Mouse (Mus musculus) testis, postnatal 14 days (tissue): ENCODE measurements around the gene Msl2.

Source experiments
- DNase-seq: peaks from one replicate; pipeline ENCODE4 v3.0.0; 2021; ENCODE audit warnings: low spot score

The Msl2 gene

DNA sequence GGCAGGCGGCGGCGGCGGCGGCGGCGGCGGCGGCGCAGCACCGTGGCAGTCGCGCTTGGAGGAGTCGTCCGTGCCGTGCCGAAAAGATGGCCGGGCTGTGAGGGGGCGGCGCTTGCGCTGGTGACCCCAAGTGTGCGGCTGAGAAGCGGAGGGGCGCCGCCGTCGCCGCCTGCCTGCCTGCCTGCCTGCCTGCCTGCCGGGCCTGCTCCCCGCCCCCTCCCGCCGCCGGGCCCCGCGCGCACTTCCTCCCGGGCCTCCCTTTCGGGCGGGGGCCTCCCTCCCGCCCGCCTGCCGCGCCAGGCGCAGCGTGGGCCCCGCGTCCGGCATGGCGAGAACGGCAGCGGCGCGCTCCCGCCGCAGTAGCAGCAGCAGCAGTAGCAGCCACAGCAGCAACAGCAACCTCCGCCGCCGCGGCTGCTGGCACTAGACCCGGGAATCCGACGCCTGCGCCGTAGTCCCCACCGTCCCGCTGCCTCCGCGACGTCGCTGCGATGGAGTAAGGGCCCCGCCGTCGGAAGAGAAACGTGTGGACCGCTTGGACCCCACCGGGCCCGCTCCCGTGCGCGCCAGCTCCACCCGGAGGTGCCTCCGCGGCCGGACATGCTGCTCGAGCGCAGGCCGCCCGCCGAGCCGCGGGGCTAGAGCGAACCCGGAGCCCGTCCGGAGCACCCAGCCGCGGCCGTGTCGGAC, 576 bp downstream of the Msl2 start:
- peak; percentile 86 for DNase-seq

GRCm38 (mm10) chr9:101075091-101075581, 1.2 kb downstream of the Msl2 start:
- no peak for DNase-seq

- DNase-seq: no peak
Measured at GRCm38 (mm10) chr9:101075694-101076093, 1.8 kb downstream of the Msl2 start.

DNA sequence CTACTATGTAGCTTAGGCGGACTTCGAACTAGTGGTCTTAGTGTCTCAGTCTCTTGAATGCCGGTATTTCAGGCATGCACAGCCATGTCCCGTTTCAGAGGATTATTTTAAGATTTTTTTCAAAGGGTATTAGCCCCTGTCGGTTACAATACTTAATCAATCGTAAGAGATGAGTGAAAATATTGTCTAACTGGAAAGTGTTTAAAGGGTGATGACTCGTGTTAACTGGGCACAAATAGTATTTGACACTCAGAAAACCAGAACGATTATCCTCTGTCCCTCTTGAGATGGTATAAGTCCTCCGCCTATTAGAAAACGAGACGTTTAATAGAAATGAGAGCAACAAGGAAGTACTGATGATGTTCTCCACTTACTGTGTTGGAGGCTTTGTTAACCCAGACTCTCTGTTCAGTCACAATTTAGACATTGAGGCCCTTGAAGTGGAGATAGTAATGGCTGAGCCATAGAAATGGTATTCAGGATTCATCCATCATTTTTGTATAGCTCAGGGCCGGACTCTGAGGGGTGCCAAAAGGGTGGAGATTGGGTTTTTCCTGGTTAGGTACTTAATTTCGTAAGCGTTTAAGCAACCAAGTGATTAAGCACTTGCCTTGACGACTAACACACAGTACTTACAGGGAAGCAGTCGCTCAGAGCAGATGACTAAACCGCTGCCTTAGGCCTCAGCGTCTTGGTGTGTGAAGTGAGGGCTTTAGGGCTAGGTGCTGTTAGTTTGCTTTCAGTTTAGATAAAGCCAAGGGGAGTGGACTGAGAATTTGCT, 2.4 kb downstream of the Msl2 start:
- DNase-seq: no peak

DNA sequence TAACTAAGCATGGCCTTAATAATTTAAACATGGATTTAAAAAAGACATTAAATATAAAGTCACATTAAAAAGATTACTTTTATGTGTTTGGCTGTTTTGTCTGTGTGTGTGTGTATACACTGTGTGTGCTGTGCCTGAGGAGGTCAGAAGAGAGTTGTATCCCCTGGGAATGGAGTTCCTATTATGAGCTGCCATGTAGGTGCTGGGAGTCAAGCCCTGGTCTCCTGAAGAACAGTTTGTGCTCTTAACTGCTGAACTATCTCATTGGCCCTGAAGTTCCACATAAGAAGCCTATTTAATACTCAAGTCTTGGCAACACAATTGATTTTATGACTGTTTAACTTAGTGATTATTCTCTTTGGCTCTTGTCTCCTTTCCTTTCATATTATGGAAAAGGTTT, 3.6 kb downstream of the Msl2 start:
- DNase-seq: no peak

- no peak for DNase-seq
Measured at GRCm38 (mm10) chr9:101078579-101078978, 4.7 kb downstream of the Msl2 start.

GRCm38 (mm10) chr9:101080046-101080685, 6.3 kb downstream of the Msl2 start:
- no peak for DNase-seq

DNA sequence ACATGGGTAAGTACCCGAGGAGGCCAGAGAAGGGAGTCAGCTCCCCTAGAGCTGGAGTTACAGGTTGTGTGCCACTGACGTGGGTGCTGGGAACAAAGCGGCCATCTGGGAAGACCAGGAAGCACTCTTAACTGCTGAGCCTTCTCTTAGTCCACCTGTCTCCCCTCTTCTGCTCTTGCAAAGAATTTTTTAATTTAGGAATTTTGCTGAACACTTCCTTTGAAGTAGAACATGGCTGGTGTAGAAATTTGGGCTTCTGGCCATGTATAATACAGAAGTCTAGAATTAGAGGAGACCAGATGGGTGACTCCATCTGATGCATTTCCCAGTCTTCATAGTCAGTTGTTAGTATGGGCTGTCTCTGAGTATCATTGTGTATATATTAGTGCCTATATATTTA, 9.8 kb downstream of the Msl2 start:
- DNase-seq: no peak

DNA sequence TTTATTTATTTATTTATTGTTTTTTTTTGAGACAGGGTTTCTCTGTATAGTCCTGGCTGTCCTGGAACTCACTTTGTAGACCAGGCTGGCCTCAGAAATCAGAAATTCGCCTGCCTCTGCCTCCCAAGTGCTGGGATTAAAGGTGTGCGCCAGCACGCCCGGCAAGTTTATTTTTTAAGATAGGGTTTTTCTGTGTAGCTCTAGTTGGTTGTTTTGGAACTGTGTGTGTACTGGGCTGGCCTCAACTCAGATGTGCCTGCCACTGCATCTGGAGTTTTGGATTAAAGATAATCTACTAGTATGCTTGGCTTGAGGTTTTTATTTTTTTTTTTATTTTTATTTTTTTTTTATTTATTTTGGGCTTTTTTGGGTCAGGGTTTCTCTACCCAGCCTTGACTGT, 21.5 kb downstream of the Msl2 start:
- DNase-seq: no peak

GRCm38 (mm10) chr9:101096461-101096860, 22.6 kb downstream of the Msl2 start:
- DNase-seq: no peak

DNA sequence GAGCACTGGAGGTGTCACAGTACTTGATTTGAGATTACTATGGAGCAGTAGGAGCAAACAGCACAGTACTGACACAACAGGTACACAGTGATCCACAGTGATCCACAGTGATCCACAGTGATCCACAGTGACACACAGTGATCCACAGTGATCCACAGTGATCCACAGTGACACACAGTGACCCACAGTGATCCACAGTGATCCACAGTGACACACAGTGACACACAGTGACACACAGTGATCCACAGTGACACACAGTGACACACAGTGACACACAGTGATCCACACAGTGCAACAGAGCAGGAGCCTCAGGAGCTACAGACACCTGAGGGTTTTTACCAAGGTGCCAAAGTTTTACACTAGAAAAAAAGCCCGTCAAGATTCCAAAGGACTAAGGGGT, 23.6 kb downstream of the Msl2 start:
- no peak for DNase-seq

GRCm38 (mm10) chr9:101099445-101099844, 25.5 kb downstream of the Msl2 start:
- no peak for DNase-seq

GRCm38 (mm10) chr9:101100163-101100562, 26.3 kb downstream of the Msl2 start:
- DNase-seq: no peak

DNA sequence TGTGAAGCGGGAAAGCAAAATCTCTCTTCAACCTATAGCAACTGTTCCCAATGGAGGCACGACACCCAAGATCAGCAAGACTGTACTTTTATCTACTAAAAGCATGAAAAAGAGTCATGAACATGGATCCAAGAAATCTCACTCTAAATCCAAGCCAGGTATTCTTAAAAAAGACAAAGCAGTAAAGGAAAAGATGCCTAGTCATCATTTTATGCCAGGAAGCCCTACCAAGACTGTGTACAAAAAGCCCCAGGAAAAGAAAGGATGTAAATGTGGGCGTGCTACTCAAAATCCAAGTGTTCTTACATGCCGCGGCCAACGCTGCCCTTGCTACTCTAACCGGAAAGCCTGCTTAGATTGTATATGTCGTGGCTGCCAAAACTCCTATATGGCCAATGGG, 27.6 kb downstream of the Msl2 start:
- DNase-seq: no peak

- DNase-seq: no peak
Measured at GRCm38 (mm10) chr9:101102288-101102687, 28.4 kb downstream of the Msl2 start.

DNA sequence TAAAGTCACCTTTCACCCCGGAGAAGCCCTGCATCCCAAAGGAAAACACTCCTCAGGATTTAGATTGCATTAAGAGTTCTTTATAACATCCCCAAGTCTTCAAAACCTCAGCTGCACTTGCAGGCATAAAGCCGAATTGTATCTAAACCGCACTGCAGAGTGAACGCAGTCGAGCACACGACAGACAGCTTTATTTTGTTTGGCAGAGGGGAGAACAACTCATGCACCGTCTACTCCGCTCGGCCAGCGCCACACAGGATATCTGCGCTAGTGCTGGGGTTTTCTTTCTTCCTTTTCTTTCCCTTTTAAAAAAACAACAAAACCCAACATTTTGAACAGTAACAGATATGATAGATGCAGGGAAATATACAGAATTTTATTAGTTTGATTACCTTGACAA, 31.0 kb downstream of the Msl2 start:
- DNase-seq: no peak

DNA sequence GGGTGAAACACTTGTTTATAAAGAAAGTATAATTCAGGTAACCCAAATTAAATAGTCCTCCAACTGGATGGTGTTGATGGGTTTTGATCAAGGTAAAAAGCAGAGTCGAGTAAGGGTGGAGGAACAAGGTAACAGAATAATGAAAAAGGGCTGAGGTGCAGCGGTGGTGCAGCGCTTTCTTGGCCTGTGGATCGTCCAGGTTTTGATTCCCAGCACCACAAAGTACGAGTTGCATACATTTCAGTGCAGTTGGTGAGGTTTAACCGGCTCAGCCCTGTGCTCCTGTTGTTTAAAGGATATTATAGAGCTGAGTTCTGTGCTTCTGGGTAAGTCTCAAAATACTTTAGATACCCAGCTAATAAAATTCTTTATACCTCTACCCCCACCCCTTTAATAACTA, 31.8 kb downstream of the Msl2 start:
- DNase-seq: no peak

GRCm38 (mm10) chr9:101107386-101107785, 33.5 kb downstream of the Msl2 start:
- no peak for DNase-seq

GRCm38 (mm10) chr9:101110013-101110412, 36.1 kb downstream of the Msl2 start:
- DNase-seq: no peak

GRCm38 (mm10) chr9:101113317-101113716, 39.4 kb downstream of the Msl2 start:
- no peak for DNase-seq

GRCm38 (mm10) chr9:101114182-101114884, 40.4 kb downstream of the Msl2 start:
- DNase-seq: no peak

DNA sequence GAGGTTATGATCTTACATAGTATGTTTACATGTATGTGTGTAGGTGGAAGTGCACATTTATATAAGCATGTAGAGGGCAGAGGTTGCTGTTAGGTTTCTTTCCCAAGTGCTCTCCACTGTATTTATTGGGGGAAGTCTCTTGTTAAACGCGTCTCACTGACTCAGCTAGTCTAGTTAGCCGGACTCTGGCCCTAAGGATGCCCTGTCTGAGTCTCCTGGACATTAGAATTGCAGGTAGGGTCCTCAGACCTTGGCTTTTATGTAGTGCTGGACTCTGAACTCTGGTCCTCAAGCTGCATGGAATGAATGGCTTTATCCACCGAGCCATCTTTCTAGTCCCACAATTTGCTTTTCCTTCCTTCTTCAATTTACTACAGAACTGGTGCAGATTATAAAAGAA, 69.7 kb downstream of the Msl2 start:
- no peak for DNase-seq
